Mouse (Mus musculus): ENCODE measurements around the gene Arhgdib.
A peak's percentile ranks its signal among the peaks of the same experiment; 100 is the strongest.
"Not testable (repeated sequence)": the region's sequence is repeated elsewhere in the genome, so short reads cannot be mapped to it uniquely, and the experiment has no call there.

Arhgdib gene

GRCm38 (mm10) chr6:136917885-136918284, 23.8 kb downstream of the Arhgdib start:
- DNase-seq: no peak

- no peak for DNase-seq
Measured at GRCm38 (mm10) chr6:136915721-136916395, 25.8 kb downstream of the Arhgdib start.

- DNase-seq: no peak
Measured at GRCm38 (mm10) chr6:136914234-136914633, 27.5 kb downstream of the Arhgdib start.

GRCm38 (mm10) chr6:136913384-136914126, 28.1 kb downstream of the Arhgdib start:
- DNase-seq: no peak

GRCm38 (mm10) chr6:136912751-136913265, 28.9 kb downstream of the Arhgdib start:
- no peak for DNase-seq

GRCm38 (mm10) chr6:136910247-136910890, 31.3 kb downstream of the Arhgdib start:
- DNase-seq: no peak

GRCm38 (mm10) chr6:136906937-136907293, 34.8 kb downstream of the Arhgdib start:
- no peak for DNase-seq

- no peak for DNase-seq
Measured at GRCm38 (mm10) chr6:136906283-136906936, 35.3 kb downstream of the Arhgdib start.

- no peak for DNase-seq
Measured at GRCm38 (mm10) chr6:136903885-136904470, 37.7 kb downstream of the Arhgdib start.

GRCm38 (mm10) chr6:136902527-136902926, 39.2 kb downstream of the Arhgdib start:
- no peak for DNase-seq

- no peak for DNase-seq
Measured at GRCm38 (mm10) chr6:136901010-136901409, 40.7 kb downstream of the Arhgdib start.

GRCm38 (mm10) chr6:136900369-136901009, 41.2 kb downstream of the Arhgdib start:
- DNase-seq: no peak

GRCm38 (mm10) chr6:136898954-136899353, 42.7 kb downstream of the Arhgdib start:
- DNase-seq: no peak

GRCm38 (mm10) chr6:136898222-136898621, 43.5 kb downstream of the Arhgdib start:
- no peak for DNase-seq

GRCm38 (mm10) chr6:136897789-136898188, 43.9 kb downstream of the Arhgdib start:
- no peak for DNase-seq

GRCm38 (mm10) chr6:136894532-136895339, 47.0 kb downstream of the Arhgdib start:
- DNase-seq: no peak

GRCm38 (mm10) chr6:136892002-136892401, 49.7 kb downstream of the Arhgdib start:
- no peak for DNase-seq

GRCm38 (mm10) chr6:136889554-136889953, 52.1 kb downstream of the Arhgdib start:
- no peak for DNase-seq

GRCm38 (mm10) chr6:136889067-136889466, 52.6 kb downstream of the Arhgdib start:
- no peak for DNase-seq

GRCm38 (mm10) chr6:136887854-136888253, 53.8 kb downstream of the Arhgdib start:
- peak in 1 of 2 experiments; percentile 3 for DNase-seq

- not testable (repeated sequence) for DNase-seq
Measured at GRCm38 (mm10) chr6:136884766-136885165, 56.9 kb downstream of the Arhgdib start.

Data from cerebellum, adult 18-20 months (tissue).